In genomic region chr7:99227267-99227666, GRCm38 (mm10) we compare ENCODE assay signal across 21 mouse cellular contexts. TPM values are rescaled to one million over a fixed set of nuclear protein-coding genes. Genes with fewer than 3 reads are reported as not detected.
"Had no signal": no experiment of that assay in that cellular context is flagged by ENCODE, and none has a peak within 500 bp of the region (broad histone marks: within the 10 kb centered on the region; RNA-seq: fewer than 3 reads in every experiment).

No protein-coding gene starts in this region.

- H3K9ac ChIP-seq: liver, embryonic 13.5 days; lung, embryonic 15.5 days had no signal

- H3K27ac ChIP-seq: hindbrain, postnatal 0 days; left cerebral cortex, adult 2 months; liver, embryonic 13.5 days; lung, embryonic 15.5 days; stomach, postnatal 0 days had no signal

- H3K9me3 ChIP-seq: liver, embryonic 13.5 days; lung, embryonic 15.5 days had no signal

- H3K36me3 ChIP-seq: lung, embryonic 15.5 days had no signal

- H3K4me3 ChIP-seq: left cerebral cortex, adult 2 months; liver, embryonic 13.5 days; lung, embryonic 15.5 days had no signal

- ATAC-seq: hindbrain, postnatal 0 days; inflammation-experienced regulatory T-cells, adult 6 months had no signal

- H3K27me3 ChIP-seq: liver, embryonic 13.5 days; lung, embryonic 15.5 days had no signal

- DNase-seq: kidney, adult 18-20 months; kidney, postnatal 10 days; kidney, postnatal 36 days; layer of hippocampus, postnatal 36 days; liver, embryonic 13.5 days; midbrain, embryonic 14.5 days; thymus, adult 2 months; thymus, postnatal 14 days; thymus, postnatal 4 days had no signal

- H3K4me2 ChIP-seq: liver, embryonic 13.5 days; lung, embryonic 15.5 days; midbrain, embryonic 11.5 days had no signal

RNA-seq across cellular contexts. Expression of gene Mogat2, which starts 11.2 kb away (rescaled TPM):
- total RNA-seq: layer of hippocampus, adult 8-10 months; layer of hippocampus, postnatal 10 days; layer of hippocampus, postnatal 36 days; left cerebral cortex, adult 2 months; left cerebral cortex, postnatal 36 days; megakaryocyte-erythroid progenitor cell, adult 5-6 weeks; midbrain, postnatal 0 days had no signal
- polyA plus RNA-seq: inflammation-experienced regulatory T-cells, adult 6 months had no signal

RNA-seq across cellular contexts. Expression of gene Map6, which starts 40.0 kb away (rescaled TPM):
- total RNA-seq: megakaryocyte progenitor cell, adult 5-6 weeks; megakaryocyte-erythroid progenitor cell, adult 5-6 weeks had no signal

RNA-seq across cellular contexts. Expression of gene Dgat2, which starts 44.7 kb away (rescaled TPM):
- total RNA-seq: megakaryocyte-erythroid progenitor cell, adult 5-6 weeks had no signal
